In the genomic region with DNA sequence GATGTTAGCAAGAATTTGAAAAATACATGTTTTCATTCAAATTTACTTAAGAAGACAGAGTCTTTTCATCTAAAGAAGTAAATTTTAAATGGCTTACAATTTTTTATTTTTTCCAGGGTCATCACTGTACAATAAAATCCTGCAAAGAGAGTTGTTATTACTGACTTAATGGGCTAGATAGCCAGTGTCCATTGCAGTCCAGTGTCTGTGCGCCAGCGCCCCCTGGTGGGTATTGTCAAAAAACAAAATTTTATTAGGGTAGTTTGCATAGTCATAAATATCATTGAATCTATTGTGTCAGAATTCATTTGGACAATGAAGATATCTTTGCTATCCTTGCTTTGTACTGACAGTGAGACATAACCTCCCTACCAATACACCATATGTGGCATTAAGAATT, we compare ENCODE assay signal across 8 mouse cellular contexts.
DNase-seq lines count a peak whose midpoint lies in the region; ATAC-seq lines count a peak whose summit lies in the region.

No protein-coding gene starts in this region.

- DNase-seq in heart, adult 18-20 months, result peak; percentile 8 to 63
- no peak for DNase-seq in heart, adult 11 months
- DNase-seq in thymus, postnatal 25 days, result peak; percentile 1
- DNase-seq in thymus, adult 18-20 months, result no peak
- peak; percentile 22 to 31 for DNase-seq in cerebellum, postnatal 36 days
- peak; percentile 1 for DNase-seq in lung, postnatal 25 days (ENCODE audit: low spot score)

- peak; percentile 53 to 71; a peak in 2 of 4 replicates for ATAC-seq in hematopoietic stem cell, adult 5-6 weeks (replicated peaks in 1 of 2; ENCODE audit: insufficient read depth in 1 of 2, low FRiP score in 2 of 2, low TSS enrichment in 1 of 2, low read depth in 1 of 2, poor library complexity in 2 of 2, severe bottlenecking in 2 of 2)
- no peak for ATAC-seq in erythroblast, adult 5-6 weeks (replicated peaks; ENCODE audit: low FRiP score, poor library complexity, severe bottlenecking)

Comparison
In these comparisons a context has a peak if more than half of its experiments do, and no peak if none do; other contexts are left out.
1. DNase-seq: peak in heart, adult 18-20 months (2 of 2), thymus, postnatal 25 days (single experiment), cerebellum, postnatal 36 days (2 of 2) and lung, postnatal 25 days (single experiment); none in heart, adult 11 months (single experiment) and thymus, adult 18-20 months (0 of 2).